Mouse (Mus musculus): Measurements from ENCODE around the gene Arhgef39.

Arhgef39 gene

DNA sequence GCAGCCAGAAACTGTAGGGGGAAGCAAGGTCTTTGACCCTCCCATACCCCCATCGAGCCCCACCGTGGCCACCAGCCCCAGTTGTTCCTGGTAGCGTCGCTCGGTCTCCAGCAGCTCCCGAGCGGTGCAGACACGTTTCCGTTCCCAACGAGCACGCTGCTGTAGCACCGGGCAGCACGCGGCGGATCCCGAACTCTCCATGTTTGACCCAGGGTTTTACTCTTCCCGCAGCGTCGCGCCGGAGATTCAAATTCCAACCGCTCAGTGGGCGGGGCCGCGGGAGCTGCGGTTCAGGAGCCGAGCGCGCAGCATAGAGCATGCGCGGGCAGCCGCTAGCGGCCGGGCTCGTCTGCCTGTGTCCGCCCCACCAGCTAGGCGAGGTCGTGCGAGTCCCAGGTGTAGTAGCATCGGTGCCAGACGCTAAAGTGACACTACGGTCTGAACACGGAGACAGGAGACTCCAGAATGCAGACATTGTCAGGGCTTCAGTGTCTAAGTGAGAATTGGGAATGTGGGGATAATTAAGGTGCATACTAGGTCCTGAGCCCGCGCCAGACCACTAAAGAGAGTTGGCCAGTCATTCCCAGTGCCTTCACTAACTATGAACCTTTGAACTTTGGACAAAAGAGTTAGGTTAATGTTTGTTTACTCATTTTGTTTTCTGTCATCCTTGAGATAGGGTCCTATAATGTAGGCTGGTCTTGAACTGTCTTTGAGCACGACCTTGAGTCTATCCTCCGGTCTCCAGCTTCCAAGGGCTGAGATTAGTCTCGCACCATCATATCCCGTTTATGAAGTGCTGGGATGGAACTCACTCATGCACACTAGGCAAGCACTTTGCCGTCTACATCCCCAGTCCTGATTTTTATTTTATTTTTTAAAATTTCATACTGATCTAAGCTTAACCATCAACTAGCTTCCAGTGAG is at the start of gene Arhgef39:
Arhgef39 (minus strand) TSS at position 289 of the 927 bp plus-strand sequence.
- in situ Hi-C loops (cut with MboI, MseI) = loop anchor here (10.0 kb wide), 1 partner anchor 455 kb away; the partner anchor contains the start of gene Fam214b

GRCm38 (mm10) chr4:43549055-43549454 is 49.6 kb upstream of the Arhgef39 start:
- in situ Hi-C loops (cut with MboI, MseI) = no loop called here

- in situ Hi-C loops (cut with MboI, MseI) = no loop called here
Measured at GRCm38 (mm10) chr4:43547160-43547559, 47.7 kb upstream of the Arhgef39 start.

DNA sequence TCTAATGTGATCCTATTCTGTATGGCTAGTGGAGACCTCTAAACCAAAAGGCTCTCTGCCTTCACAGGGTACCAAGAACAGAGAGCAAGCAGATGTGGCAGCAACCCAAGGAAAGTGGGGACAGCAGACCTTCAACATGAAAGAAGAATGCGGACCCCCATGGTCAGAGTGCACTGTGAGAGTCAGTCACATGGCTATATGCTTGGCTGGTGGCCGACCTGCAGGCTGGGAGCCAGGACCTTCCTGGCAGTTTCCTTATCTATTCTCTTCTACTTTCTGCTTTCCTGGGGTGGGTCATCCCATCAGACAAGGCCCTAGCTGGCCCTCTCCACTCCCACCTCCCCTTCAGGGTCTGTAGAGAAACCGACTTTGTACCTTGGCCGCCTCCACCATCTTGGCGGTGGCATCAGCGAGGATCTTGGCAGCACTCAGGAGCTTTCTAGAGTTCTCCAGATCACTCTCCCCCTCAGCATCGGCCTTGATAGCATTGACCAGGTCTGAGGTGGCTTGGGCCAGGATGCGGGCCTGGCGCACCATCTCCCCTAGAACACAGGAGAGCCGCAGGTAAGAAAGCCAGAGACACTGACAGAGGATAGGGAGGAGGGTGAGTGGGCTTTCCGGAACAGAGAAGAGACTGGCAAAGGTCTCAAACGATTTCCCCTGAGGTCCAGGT is 47.0 kb upstream of the Arhgef39 start:
- in situ Hi-C loops (cut with MboI, MseI) = no loop called here

DNA sequence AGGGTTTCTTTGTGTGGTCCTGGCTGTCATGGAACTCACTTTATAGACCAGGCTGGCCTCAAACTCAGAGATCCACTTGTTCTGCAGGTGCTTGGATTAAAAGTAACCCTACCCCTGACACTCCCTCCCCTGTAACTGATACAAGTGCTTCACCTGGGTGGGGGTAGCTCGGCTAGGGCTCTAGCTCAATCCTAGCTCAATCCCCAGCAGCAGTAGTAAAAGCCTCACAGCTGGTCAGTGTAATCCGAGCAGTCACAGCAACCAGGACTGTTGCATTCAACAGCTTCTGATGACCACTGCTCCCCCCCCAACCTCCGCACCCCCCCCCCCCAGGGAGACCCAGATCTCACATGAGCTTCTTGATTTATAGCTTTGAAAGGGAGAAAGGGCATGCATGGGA is 42.5 kb upstream of the Arhgef39 start:
- in situ Hi-C loops (cut with MboI, MseI) = no loop called here

- in situ Hi-C loops (cut with MboI, MseI) = no loop called here
Measured at GRCm38 (mm10) chr4:43536031-43536430, 36.5 kb upstream of the Arhgef39 start.

DNA sequence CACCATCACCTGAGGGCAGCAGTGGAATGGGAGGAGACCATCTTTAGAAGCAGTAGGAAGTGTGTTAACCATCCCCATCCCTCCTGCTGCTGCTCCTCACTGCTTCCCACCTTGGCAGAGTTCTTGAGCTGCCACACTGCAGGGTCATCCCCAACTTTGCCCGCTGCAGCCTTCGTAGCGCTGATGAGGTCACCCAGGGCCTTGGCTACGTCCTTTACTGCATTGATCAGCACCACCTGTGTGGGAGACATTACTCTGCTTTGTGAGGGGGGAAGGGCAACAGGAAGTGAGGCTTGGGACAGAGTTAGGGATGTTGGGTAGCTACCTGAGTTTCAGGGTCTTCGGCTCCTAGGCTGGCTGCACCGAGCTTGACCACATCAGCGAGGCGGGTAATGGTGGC is 36.1 kb upstream of the Arhgef39 start:
- in situ Hi-C loops (cut with MboI, MseI) = no loop called here

- in situ Hi-C loops (cut with MboI, MseI) = no loop called here
Measured at GRCm38 (mm10) chr4:43533270-43533669, 33.8 kb upstream of the Arhgef39 start.

DNA sequence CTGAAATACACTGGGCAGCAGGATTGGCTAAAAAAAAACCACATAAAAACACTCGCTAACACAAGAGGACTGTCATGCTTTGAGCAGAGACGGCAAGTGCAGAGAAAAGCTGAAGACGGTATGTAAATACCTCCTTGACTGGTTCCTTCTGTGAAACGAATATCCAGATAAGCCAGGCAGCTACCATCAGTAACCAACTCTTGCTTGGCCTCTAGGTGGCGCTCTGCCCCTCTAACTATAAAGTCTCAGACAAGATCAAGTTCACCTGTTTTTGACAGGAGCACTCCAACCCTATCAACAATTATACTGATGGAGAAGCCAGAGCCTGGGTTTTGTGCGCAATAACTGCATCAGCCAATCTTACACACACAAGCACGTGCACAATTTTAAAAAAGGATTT is 31.1 kb upstream of the Arhgef39 start:
- in situ Hi-C loops (cut with MboI, MseI) = no loop called here

GRCm38 (mm10) chr4:43530081-43530501 is 30.6 kb upstream of the Arhgef39 start:
- in situ Hi-C loops (cut with MboI, MseI) = no loop called here

GRCm38 (mm10) chr4:43528487-43528886 is 29.0 kb upstream of the Arhgef39 start:
- in situ Hi-C loops (cut with MboI, MseI) = no loop called here

DNA sequence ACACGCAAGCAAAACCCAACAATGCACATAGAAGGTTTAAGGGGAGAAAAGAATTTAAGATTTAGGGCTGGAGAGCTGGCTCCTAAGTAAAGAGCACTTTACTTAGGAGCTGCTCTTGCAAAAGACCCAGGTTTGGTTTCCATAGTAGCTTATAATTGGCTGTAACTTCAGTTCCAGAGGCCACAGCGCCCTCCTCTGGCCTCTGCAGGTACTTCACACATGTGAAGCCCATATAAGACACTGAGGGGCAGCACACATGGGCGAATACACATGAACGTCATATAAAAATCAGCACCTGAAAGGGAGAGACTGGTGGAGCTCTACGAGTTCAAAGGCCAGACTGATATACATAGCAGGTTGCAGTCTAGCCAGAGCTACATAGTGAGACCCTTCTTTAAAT is 28.4 kb upstream of the Arhgef39 start:
- in situ Hi-C loops (cut with MboI, MseI) = no loop called here

GRCm38 (mm10) chr4:43519956-43520355 is 20.5 kb upstream of the Arhgef39 start:
- in situ Hi-C loops (cut with MboI, MseI) = no loop called here

- in situ Hi-C loops (cut with MboI, MseI) = no loop called here
Measured at GRCm38 (mm10) chr4:43519551-43519950, 20.1 kb upstream of the Arhgef39 start.

DNA sequence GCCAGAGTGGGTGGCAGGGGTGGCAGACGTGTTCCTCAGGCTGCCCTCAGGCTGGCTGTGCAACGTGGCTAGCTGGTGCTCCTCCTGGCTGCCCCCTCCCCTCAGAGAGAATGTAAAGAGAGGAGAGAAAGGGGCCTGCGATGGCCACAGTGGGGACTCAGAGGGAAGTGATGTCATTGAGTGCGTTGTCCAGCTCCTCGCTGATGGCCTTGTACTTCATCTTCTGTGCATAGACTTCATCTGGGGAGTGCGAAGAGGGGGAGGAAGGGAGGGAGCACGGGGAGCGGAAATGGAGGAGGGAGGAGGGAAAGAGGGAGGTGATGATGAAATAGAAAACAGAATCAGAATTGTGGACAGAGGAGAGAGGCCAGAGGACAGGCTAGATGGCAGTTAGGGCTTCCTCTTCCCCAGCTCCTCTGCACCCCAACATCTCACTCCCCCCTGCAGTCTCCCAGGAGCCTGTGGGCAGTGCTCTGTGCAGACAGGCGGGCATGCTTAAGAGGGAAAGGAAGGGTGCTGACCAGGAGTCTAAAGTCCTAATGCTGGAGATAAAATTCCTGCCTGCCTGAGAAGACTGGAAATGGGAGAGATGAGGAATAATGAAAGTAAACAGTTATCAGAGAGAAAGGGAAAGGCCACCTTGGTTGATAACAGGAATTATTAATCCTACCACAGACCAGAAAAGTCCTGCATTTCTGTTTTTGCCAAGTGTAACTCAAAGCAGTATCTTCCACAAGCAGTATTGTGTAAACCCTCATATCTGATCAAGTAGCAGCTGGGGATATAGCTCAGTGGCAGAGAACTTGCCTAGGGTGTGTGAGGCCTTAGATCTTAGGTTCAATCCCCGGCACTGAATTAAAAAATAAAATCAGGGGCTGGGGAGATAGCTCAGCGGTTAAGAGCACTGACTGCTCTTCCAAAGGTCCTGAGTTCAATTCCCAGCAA is 16.5 kb upstream of the Arhgef39 start:
- in situ Hi-C loops (cut with MboI, MseI) = no loop called here

DNA sequence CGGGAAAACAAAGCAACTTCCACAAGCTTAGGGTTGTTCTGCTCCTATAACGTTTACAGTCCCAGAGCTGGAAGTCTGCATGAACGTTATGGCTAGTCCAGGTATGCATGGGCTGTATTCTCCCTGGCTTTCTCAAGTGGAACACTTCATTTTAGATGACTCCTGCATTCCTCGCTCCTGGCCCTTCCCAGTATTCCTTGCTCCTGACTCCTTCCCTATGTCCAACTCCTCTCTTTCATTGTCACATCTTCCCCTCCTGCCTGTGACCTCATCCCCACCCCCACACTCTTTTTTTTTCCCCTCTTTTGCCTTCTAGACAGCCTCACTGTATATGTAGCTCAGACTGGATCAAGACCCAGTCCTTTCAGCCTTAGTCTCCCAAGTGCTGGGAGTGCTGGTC is 14.3 kb upstream of the Arhgef39 start:
- in situ Hi-C loops (cut with MboI, MseI) = no loop called here

DNA sequence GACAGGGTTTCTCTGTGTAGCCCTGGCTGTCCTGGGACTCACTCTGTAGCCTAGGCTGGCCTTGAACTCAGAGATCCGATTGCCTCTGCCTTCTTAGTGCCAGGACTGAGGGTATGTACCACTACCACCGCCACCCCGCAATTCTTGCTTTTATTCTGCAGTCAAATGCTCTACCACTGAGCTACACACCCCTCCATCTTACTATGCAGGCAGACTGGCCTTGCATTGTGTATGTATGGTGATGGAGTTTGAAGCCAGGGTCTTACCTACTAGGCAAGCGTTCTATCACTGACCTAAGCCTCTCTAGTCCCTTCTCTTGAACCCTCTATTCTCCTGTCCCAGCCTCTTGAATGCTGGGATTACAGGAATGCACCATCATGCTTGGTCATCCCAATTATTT is 13.8 kb upstream of the Arhgef39 start:
- in situ Hi-C loops (cut with MboI, MseI) = no loop called here

- in situ Hi-C loops (cut with MboI, MseI) = no loop called here
Measured at GRCm38 (mm10) chr4:43512653-43513052, 13.2 kb upstream of the Arhgef39 start.

GRCm38 (mm10) chr4:43511675-43512454 is 12.4 kb upstream of the Arhgef39 start:
- in situ Hi-C loops (cut with MboI, MseI) = no loop called here

DNA sequence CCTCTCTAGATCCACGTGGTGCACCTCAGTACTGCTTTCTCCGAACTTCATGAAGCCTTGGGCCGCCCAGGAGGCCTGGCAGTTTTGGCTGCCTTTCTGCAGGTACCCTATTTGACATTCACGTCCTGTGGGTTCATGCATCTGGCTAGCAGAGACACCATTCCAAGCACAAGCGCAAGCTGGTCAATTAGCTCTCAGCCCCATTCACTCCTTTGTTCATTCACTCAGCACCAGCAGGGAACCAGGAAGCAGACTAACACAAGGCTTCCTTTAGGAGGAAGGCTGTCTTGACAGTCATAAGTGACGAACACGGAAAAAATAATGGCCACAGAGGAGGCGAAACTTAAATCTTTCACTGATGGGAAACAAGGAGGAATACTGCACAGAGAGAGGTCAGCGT is 9.6 kb upstream of the Arhgef39 start:
- in situ Hi-C loops (cut with MboI, MseI) = no loop called here

GRCm38 (mm10) chr4:43508666-43508997 is 9.1 kb upstream of the Arhgef39 start:
- in situ Hi-C loops (cut with MboI, MseI) = no loop called here
